Mouse (Mus musculus): ENCODE results near the gene Wfdc1.

DNA sequence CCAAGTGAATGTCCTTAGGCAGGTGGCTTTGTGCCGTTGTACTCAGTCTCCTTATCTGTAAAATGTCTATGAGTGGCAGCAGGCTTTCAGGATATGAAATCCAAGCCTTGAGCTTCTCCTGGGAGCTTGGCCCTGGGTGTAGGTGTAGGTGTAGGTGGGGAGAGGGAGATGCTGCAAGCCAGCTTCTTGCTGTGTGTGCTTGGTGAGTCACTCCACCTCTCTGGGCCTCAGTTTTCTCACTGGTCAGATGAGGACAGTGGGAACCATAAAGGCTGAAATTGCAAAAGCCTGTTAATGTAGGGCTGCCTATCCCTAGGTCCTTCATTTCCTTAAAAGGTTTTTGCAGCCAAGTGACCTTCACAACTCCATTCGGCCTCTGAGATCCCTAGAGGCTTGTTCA lies 30.2 kb upstream of the Wfdc1 start:
- TF ChIP-seq GATA1 (IDR thresholded peaks at IDR 0.05; ENCODE audit: borderline replicate concordance, low read length) (no peak), POLR2AphosphoS5 (IDR thresholded peaks at IDR 0.05; ENCODE audit: insufficient replicate concordance, low read depth, low read length) (no peak), CTCF (IDR thresholded peaks at IDR 0.05; ENCODE audit: low read depth, low read length) (no peak)

Data from G1E (cell line).